Mouse (Mus musculus) liver, postnatal 0 days (tissue): ENCODE results near the gene Gm49373. TPM values are rescaled to one million over a fixed set of nuclear protein-coding genes. Genes with fewer than 3 reads are reported as not detected.
"Not testable (repeated sequence)": the region's sequence is repeated elsewhere in the genome, so short reads cannot be mapped to it uniquely, and the experiment has no call there.

ENCODE experiments used
- ATAC-seq: fragments of 200-750 bp; cut with Nextera tagmentation; 2 replicates; pipeline ENCODE4 v1.8.0; 2017; ENCODE audit warnings: mild to moderate bottlenecking, moderate library complexity
- DNase-seq: peaks from one replicate; pipeline ENCODE4 v3.0.0-alpha.2; 2016
- H3K27ac ChIP-seq: fragments of 300-500 bp; sonication (generic); 2 replicates; pipeline ENCODE4 v1.5.1; 2014; ENCODE audit warnings: antibody characterized with exemption, moderate library complexity, mild to moderate bottlenecking, low read depth
- H3K27me3 ChIP-seq: fragments of 300-500 bp; sonication (generic); 2 replicates; pipeline ENCODE4 v1.6.1; 2014; ENCODE audit warnings: low read length, control low read depth, mixed read lengths; ENCODE audit not compliant: insufficient read depth
- H3K36me3 ChIP-seq: fragments of 300-500 bp; sonication (generic); replicated peaks from 2 replicates; pipeline ENCODE4 v1.6.1; 2014; ENCODE audit warnings: mild to moderate bottlenecking, control low read depth, low read length, moderate library complexity, mixed read lengths; ENCODE audit not compliant: insufficient read depth
- H3K4me1 ChIP-seq: fragments of 300-500 bp; sonication (generic); 2 replicates; pipeline ENCODE4 v1.6.1; 2014; ENCODE audit warnings: antibody characterized with exemption, mild to moderate bottlenecking, control low read depth; ENCODE audit not compliant: insufficient read depth
- H3K4me2 ChIP-seq: fragments of 300-500 bp; sonication (generic); 2 replicates; pipeline ENCODE4 v1.6.1; 2014; ENCODE audit warnings: low read depth, mild to moderate bottlenecking, low read length, moderate library complexity, mixed read lengths
- H3K4me3 ChIP-seq: fragments of 300-500 bp; sonication (generic); 2 replicates; pipeline ENCODE4 v1.5.1; 2014; ENCODE audit warnings: low read depth, low read length
- H3K9ac ChIP-seq: fragments of 300-500 bp; sonication (generic); replicated peaks from 2 replicates; pipeline ENCODE4 v1.6.1; 2014; ENCODE audit warnings: mild to moderate bottlenecking, moderate library complexity
- H3K9me3 ChIP-seq: fragments of 300-500 bp; sonication (generic); 2 replicates; pipeline ENCODE4 v1.6.1; 2016; ENCODE audit warnings: mild to moderate bottlenecking, control low read depth, low read length, mixed read lengths
- CTCF ChIP-seq: sonication (generic); IDR thresholded peaks from 2 replicates; pipeline ENCODE4 v1.5.1; 2016; ENCODE audit warnings: antibody characterized with exemption, low read depth
- EP300 ChIP-seq: IDR thresholded peaks from 2 replicates; pipeline ENCODE4 v1.6.1; 2016; ENCODE audit warnings: antibody characterized with exemption, low read depth, mild to moderate bottlenecking
- WGBS: fragments of 180-500 bp; shearing (Covaris S2); extraction: QIAGEN DNeasy Blood & Tissue Kit; methylation state at CpG from one replicate; pipeline ENCODE4 v1.1.7; 2014; ENCODE audit not compliant: insufficient replicate concordance; 5-methylcytosine and 5-hydroxymethylcytosine counted together
- polyA plus RNA-seq: library from polyadenylated mRNA; unstranded; fragments of >200 nt; fragmentation: Nextera tagmentation; extraction: Ambion mirVana; gene quantifications from 2 replicates; pipeline ENCODE4 v1.2.1, GENCODE M21; 2015

The Gm49373 gene
- polyA plus RNA-seq, 1 experiment from 2014 or later = 0.06 TPM

DNA sequence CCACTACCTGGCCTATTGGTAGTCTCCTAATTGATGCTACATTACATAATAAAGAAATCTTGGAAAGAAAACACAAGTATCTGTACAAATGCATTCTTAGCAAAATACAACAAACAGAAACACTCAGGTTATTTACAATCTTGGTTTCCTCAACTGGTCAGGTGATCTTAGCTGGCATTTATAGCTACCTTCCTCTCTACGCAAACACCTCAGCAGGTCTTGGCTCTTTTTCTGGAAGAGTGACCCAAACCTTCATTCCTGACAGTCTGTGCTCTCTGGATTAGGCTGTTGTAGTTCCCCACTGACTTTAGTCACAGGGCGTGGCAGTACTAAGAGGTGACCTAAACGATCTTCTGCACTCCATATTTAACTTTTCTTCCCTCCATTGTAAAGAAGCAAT lies 27.7 kb downstream of the Gm49373 start:
- no peak for DNase-seq
- 0 out of 2 replicates have a peak, but pooled peaks cover 3% of the 10 kb centered on the region for H3K27me3 ChIP-seq
- no peaks in the 10 kb centered on the region for H3K9me3 ChIP-seq
- no peak overlapping the region for H3K27ac ChIP-seq
- no peak for TF ChIP-seq EP300
- no peak for TF ChIP-seq CTCF
- H3K36me3 ChIP-seq = no peaks in the 10 kb centered on the region
- H3K4me2 ChIP-seq = no peak overlapping the region
- H3K4me1 ChIP-seq = no peaks in the 10 kb centered on the region; the same call in 1 of the 2 replicates
- ATAC-seq = no peak
- H3K9ac ChIP-seq = no peak overlapping the region
- H3K4me3 ChIP-seq = no peak overlapping the region
- 62% methylated on average over 3 of the region's 3 CpGs for WGBS

DNA sequence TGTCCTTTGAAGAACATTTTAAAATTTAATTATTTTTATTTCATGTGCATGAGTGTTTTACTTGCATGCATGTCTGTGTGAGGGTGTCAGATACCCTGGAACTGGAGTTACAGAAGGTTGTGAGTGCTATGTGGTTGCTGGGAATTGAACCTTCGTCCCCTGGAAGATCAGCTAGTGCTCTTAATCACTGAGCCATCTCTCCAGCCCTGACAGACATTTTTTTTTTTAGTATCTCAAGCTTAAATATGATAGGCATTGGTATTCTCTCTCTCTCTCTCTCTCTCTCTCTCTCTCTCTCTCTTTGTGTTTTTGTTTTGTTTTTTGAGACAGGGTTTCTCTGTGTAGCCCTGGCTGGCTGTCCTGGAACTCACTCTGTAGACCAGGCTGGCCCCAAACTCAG lies 28.1 kb downstream of the Gm49373 start:
- 65% methylated on average over 1 of the region's 1 CpGs for WGBS
- H3K4me1 ChIP-seq, DNase-seq, H3K36me3 ChIP-seq, H3K27me3 ChIP-seq, H3K4me2 ChIP-seq, H3K9me3 ChIP-seq, ATAC-seq, H3K9ac ChIP-seq, H3K27ac ChIP-seq, H3K4me3 ChIP-seq: not testable (repeated sequence)

DNA sequence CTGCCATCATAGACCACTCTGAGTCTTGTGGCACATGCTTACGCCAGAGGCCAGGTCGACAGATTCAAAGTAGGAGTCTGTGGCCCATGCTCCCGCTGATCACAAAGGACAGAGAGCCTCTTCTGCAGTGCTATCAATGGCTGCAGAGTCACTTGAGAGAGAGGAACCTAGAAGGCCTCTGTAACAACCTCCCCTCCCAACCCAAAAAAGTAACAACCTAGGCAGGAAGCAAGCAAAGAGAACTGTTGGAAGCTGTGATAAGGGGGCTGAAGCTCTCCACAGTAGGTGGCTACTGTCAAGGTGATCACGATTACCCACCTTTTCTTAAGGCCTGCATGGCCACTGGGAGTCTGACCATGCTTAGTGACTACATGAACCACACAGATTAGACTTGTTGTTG lies 29.3 kb downstream of the Gm49373 start:
- Histone ChIP-seq H3K4me3 (no peak overlapping the region), H3K36me3 (no peaks in the 10 kb centered on the region), H3K4me1 (peaks cover 4% of the 10 kb centered on the region), H3K9ac (no peak overlapping the region), H3K9me3 (no peaks in the 10 kb centered on the region), H3K27me3 (peaks cover 13% of the 10 kb centered on the region), H3K27ac (no peak overlapping the region), H3K4me2 (no peak overlapping the region)
- DNase-seq = no peak
- ATAC-seq = no peak
- 66% methylated on average over 4 of the region's 4 CpGs for WGBS
- TF ChIP-seq CTCF (no peak), EP300 (no peak)

- 46% methylated on average over 4 of the region's 4 CpGs for WGBS
- Histone ChIP-seq H3K36me3 (no peaks in the 10 kb centered on the region), H3K9ac (no peak overlapping the region), H3K4me2 (no peak overlapping the region), H3K9me3 (no peaks in the 10 kb centered on the region), H3K4me1 (peaks cover 14% of the 10 kb centered on the region), H3K27ac (no peak overlapping the region), H3K4me3 (no peak overlapping the region), H3K27me3 (peaks cover 36% of the 10 kb centered on the region)
- ATAC-seq (no peak), DNase-seq (no peak)
- TF ChIP-seq EP300 (no peak), CTCF (no peak)
Observed at GRCm38 (mm10) chr9:21041308-21041707, 31.6 kb downstream of the Gm49373 start.

DNA sequence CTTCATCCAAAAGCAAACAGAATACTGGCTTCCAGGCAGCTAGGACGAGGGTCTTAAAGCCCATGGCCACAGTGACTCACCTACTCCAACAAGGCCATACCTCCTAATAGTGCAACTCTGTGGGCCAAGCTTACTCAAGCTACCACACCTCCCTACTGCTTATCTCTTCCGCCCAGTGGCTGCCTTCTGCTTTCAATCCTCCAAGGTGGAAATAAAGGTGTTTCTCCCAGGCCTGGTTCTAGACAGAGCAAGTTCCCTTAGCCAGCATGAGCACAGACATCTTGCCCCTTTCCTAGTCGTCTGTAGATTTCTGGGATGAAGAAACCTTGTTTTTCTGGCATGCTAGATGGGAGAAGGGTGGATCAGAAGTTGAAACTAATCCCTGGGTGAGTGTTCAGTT lies 33.1 kb downstream of the Gm49373 start:
- WGBS = 56% methylated on average over 3 of the region's 3 CpGs
- H3K27ac ChIP-seq = no peak overlapping the region
- TF ChIP-seq CTCF (no peak), EP300 (no peak)
- no peaks in the 10 kb centered on the region for H3K36me3 ChIP-seq
- H3K9me3 ChIP-seq = no peaks in the 10 kb centered on the region
- DNase-seq = no peak
- H3K4me2 ChIP-seq = no peak overlapping the region
- H3K27me3 ChIP-seq = peaks cover 51% of the 10 kb centered on the region
- H3K4me1 ChIP-seq = peaks cover 16% of the 10 kb centered on the region
- no peak overlapping the region for H3K4me3 ChIP-seq
- peak; percentile 74 for ATAC-seq
- H3K9ac ChIP-seq = no peak overlapping the region

GRCm38 (mm10) chr9:21037481-21037891 lies 35.4 kb downstream of the Gm49373 start:
- no peak overlapping the region for H3K9ac ChIP-seq
- WGBS = 4% methylated on average over 30 of the region's 31 CpGs
- no peak overlapping the region for H3K27ac ChIP-seq
- peak overlapping the region; percentile 29 for H3K4me3 ChIP-seq
- H3K36me3 ChIP-seq = no peaks in the 10 kb centered on the region
- TF ChIP-seq EP300 (no peak), CTCF (no peak)
- no peak for ATAC-seq
- peaks cover 31% of the 10 kb centered on the region for H3K4me1 ChIP-seq
- peaks cover 74% of the 10 kb centered on the region for H3K27me3 ChIP-seq
- peak overlapping the region; percentile 51 for H3K4me2 ChIP-seq
- peak; percentile 29 for DNase-seq
- H3K9me3 ChIP-seq = no peaks in the 10 kb centered on the region

DNA sequence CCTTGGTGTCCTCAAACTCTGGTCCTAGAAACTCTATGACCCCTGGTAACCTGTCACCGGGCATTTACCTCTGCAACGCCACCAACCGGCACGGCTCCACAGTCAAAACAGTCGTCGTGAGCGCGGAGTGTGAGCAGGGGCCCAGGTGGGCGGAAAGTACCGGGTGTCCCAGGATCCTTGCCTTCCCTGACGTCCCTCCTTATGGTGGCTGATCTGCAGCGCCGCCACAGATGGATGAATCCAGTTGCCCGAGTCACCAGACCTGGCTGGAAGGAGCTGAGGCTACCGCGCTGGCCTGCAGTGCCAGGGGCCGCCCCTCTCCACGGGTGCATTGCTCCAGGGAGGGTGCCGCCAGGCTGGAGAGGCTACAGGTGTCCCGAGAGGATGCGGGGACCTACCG lies 36.2 kb downstream of the Gm49373 start:
- Histone ChIP-seq H3K27me3 (peaks cover 82% of the 10 kb centered on the region), H3K4me2 (no peak overlapping the region), H3K27ac (no peak overlapping the region), H3K9me3 (no peaks in the 10 kb centered on the region), H3K9ac (no peak overlapping the region), H3K36me3 (no peaks in the 10 kb centered on the region), H3K4me3 (no peak overlapping the region), H3K4me1 (peaks cover 39% of the 10 kb centered on the region)
- no peak for ATAC-seq
- 4% methylated on average over 22 of the region's 22 CpGs for WGBS
- TF ChIP-seq CTCF (no peak), EP300 (no peak)
- no peak for DNase-seq
